Mouse (Mus musculus) lung, postnatal 4 days (tissue): ENCODE measurements around the gene Cd320.
"Not testable (repeated sequence)": the region's sequence is repeated elsewhere in the genome, so short reads cannot be mapped to it uniquely, and the experiment has no call there.

Experiments
- DNase-seq, 2 experiments: peaks; one replicate each; pipeline ENCODE4 v3.0.0; 2021

Gene Cd320

GRCm38 (mm10) chr17:33842966-33843795 is at the start of gene Cd320:
Cd320 (plus strand) TSS chr17:33843091.
- peak; percentile 93 to 94 for DNase-seq

DNA sequence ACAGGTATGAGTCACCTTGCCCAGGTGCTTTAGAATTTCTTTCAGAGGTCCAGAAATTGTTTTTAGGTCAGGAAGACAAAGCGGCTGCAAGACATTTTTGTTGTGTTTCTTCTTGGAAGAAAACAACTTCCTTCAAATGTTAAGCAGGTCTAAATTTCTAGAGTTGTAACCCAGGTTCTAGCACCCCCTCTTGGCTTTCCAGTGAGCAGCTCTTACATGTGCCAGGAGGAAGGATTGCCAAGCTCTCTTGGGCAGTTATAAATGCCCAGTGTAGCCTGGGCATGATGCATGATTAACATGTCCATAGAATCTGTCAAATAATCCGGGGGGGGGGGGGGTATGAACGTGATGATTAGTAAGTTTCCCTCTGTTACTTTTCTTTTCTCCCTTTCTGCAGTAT is 44.6 kb upstream of the Cd320 start:
- peak in 1 of 2 experiments; percentile 43 for DNase-seq

DNA sequence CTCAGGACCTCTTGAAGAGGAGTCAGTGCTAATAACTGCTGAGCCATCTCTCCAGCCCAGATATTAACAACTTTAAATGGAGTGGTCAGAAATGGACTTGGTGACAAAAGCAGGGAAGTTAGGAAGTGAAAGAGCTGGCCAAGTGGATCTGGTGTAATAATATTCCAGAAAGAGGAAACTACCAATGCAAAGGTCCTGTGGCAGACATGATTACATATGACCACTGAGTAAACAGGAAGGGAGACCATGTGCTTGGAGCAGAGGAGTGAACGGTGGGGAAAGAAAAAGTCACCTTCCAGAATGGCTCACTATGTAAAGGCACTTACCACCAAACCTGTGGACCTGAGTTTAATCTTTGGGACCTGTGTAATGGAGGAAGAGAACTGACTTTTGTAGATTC is 43.6 kb upstream of the Cd320 start:
- DNase-seq, result no peak

DNA sequence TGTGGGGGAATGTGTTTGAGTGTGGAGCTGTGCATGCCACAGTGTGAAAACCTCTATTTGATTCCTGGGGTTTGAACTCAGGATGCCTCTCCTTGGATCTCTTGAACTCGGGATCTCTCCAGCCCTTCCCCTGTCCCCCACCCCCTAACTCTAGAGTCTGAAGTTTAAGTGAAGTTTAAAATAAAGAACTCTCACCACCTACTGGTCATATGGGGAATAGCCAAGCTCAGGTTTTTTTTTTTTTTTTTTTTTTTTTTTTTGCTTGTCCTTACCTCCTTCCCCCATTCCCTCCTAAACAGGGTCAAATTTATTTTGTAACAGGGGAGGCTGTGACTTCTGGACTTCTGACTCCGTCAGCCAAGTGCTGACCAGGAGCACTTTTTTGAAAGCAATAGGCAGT is 40.7 kb upstream of the Cd320 start:
- no peak for DNase-seq

DNA sequence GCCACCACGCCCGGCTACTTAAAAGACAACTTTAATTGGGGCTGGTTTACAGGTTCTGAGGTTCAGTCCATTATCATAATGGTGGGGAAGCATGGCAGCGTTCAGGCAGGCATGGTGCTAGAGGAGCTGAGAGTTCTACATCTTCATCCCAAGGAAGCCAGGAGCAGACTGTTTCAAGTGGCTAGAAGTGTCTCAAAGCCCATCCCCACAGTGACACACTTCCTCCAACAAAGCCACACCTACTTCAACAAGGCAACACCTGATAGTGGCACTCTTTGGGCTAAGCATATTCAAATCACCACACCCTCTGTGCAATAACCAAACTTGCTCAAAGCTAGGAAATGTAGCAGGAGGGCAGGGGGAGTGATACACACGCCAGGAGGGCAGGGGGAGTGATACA is 38.7 kb upstream of the Cd320 start:
- no peak for DNase-seq

DNA sequence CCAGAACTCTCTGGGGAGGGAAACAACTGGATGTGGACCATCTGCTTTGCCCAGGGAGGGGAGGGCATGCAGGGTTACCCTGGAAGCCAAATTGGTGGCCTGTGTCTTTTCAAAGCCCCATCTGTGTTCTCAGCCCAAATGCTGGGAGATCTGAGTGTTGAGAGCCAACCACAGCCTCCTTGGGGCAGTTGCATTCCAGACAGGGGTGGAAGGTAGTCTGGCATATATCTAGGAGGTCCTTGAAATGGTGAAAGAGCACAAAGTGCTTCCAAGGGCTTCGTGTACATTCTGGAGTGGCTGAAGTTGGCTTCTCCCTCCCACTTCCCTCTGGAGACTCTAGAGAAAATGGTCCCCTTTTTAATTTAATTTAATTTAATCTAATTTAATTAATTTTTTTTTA is 38.1 kb upstream of the Cd320 start:
- DNase-seq, result peak; percentile 44 to 60

- no peak for DNase-seq
Observed at GRCm38 (mm10) chr17:33807181-33807888, 35.6 kb upstream of the Cd320 start.

DNA sequence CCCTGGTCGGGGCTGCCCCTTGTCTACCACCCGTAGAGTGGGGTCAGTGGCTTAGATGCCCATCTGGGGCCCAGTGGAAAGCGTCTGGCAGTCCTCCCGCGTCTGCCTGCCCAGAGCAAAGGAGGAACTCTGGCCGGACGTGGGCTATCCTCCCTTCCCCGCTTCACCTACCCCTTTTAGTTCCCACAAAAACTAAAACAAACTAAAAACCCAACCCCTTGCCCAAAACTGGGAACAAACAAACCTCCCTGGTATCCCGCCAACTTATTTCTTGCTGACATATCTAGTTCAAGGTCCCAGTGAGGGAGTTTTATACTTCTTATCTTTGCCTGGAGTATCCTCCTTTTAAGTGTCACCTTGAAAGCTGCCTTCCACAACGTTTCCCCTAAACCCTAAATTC is 34.7 kb upstream of the Cd320 start:
- DNase-seq, result no peak

DNA sequence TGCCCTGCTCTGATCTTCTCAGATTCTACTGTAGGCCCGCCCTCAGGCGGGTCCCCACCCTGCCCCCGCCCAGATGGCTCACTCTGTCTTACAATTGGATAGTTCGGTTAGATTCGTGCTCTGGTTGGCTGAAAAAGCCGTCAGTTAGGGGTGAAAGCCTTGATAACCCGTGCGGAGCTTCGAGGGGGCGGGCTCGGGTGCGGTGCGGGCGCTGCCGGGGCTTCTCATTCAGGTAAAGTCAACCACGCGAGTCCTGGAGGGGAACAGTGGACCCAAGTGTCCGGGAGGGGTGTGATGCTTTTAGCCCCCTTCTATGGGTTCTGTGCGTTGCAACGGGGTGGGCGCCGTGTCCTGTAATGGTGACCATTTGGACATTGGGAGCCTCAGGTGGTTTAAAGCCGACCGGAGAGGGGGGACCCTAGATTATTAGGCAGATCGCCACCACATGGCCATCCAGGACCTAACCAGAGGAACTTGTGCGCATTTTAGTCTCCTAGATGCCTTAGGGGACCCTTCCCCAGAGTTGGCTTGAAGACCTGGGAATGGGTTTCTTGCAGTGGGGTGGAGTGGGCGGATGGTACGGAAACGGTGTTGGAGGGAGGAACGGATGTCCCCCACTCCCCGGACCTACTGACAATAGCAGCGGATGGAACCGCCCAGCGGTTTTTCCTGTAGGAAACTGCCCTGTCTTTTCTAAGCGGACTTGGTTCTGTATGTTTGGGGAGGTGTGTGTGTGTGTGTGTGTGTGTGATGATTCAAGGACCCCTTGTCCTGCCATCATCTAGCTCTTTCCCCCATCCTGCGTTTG is 32.4 kb upstream of the Cd320 start, which contains the start of gene Kank3:
Gene Kank3 (plus strand): TSS at position 186 of the 808 bp plus-strand sequence.
- DNase-seq, result peak; percentile 92 to 97

DNA sequence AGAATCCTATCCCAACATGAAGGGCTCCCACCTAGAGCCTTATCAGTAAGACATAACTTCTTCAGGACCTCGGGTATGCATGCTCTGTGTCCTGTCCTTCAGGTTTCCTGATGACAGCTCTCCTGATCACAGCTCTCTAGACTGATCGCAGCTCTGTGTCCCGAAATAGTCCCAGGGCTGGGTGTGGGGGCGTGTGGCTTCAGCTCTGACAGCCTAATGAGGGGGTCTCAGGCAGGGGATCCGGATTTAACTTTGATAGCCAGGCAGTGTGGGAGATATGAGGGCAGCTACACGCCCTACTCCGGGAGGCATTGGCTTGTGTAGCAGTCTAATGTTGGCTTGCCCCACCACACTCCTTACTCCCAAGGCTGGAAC is 31.8 kb upstream of the Cd320 start:
- peak in 1 of 2 experiments; percentile 28 for DNase-seq

- DNase-seq, result peak in 1 of 2 experiments; percentile 25
Observed at GRCm38 (mm10) chr17:33812475-33812874, 30.4 kb upstream of the Cd320 start.

GRCm38 (mm10) chr17:33812990-33813389 is 29.9 kb upstream of the Cd320 start:
- peak; percentile 78 to 90 for DNase-seq

- DNase-seq, result no peak
Observed at GRCm38 (mm10) chr17:33815399-33815798, 27.5 kb upstream of the Cd320 start.

- peak in 1 of 2 experiments; percentile 29 for DNase-seq
Observed at GRCm38 (mm10) chr17:33816612-33817011, 26.3 kb upstream of the Cd320 start.

DNA sequence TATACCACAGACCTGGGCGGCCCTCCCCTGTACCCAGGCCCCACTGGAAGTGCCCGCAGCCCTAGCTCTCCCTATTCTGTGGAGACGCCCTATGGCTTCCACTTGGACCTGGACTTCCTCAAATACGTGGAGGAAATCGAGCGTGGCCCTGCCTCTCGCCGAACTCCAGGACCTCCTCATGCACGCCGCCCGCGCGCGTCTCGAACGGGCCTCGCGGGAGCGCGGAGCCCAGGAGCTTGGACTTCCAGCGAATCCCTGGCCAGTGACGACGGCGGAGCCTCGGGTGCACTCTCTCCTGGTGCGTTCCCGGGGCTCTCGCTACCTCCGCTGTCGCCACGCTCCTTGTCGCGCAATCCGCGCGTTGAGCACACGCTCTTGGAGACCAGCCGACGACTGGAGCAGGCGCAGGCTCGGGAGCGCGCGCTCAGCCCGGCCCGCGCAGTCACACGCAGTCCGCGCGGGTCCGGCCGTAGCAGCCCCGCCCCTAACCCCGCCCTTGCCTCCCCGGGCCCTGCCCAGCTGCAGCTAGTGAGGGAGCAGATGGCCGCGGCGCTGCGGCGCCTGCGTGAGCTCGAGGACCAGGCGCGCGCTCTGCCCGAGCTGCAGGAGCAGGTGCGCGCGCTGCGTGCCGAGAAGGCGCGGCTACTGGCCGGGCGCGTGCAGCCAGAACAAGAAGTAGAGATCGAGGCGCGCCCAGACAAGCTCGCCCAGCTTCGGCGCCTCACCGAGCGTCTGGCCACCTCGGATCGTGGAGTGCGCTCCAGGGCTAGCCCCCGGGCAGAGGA is 25.5 kb upstream of the Cd320 start:
- DNase-seq, result peak; percentile 90 to 98

DNA sequence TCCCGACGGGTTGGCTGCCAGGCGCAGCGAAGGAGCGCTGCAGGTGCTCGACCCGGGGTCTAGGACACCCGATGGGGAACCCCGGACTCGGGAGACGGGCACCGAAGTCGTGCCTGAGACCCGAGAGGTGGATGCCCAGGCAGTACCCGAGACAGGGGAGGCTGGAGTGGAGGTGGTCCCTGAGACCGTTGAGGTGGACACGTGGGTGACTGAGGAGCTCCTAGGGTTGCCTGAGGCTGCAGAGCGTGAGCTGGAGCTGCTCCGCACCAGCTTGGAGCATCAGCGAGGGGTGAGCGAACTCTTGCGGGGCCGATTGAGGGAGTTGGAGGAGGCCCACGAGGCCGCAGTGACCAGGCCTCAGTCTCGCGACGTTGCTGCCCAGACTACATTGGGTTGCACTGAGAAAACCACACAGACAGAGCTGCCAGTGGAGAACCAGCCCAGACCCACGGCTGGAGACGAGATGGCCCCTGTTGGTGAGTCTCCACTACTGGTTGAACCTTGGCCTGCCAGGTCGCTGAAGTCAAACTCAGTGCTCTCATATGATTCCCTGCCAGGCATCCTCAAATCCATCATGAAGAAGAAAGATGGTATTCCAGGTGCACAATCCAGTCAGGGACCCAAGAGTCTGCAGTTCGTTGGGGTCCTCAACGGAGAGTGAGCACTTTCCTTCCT is 24.8 kb upstream of the Cd320 start:
- no peak for DNase-seq

GRCm38 (mm10) chr17:33822436-33822959 is 20.4 kb upstream of the Cd320 start:
- DNase-seq, result no peak

DNA sequence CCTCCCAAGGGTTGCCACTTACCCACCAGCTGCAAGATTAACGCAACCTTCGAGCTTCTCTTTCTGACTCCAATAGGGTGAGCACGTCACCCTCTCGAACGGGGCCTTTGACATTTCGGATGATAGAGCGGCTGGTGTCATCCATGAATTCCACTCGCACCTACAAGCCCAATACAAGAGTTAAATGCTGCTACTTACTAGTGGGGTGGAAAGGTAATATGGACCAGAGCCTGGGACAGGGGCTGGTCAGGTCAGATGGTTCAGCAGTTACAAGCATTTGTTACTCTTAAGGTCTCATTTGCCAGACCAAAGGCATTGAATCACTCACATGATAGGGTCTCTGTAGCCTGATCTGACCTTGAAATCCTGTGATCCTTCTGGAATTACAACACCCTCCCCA is 19.7 kb upstream of the Cd320 start:
- DNase-seq, result not testable (repeated sequence)

DNA sequence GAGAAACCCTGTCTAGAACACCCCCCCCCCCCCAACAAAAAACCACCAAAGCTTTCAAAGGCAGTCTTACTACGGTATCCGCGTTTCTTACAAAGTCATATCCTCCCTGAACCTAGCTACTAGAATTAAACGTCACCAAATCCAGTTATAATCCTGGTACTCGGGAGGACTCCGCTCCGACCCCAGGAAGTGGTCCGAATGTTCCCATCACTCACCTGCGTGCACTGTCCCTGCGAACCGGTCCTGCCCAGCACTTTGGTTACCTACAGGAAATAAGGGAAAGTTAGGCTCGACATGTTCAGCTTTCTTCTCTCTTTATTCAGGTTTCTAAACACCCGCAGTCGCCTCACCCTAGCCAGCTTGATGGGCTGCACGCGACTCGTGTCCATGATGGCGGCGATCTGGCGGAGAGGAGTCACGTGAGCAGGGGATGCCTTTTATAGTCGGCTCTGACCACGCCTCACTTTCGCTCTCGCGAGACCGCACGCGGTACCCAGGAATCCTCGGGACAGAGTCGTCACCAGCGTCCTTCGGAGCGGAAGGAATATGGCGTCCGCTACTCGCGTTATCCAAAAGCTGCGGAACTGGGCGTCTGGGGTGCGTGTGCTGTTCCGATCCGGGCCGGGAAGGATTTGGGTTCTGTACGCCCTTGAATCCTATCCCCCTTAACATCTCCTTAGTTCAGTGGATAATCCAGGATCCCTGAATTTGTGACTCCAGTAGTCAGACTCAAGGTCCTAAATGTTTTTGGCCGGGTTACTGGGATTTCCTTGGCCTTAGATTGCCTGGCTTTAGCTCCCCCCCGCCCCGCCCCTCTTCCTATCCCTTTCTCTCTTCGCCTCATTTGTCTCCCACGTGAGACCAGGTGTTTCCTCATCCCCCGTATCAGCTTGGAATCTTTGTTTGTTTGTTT is 18.6 kb upstream of the Cd320 start, which contains the start of the genes Rps28 and Ndufa7:
Gene Rps28 (minus strand): TSS at position 479 of the 913 bp plus-strand sequence.
Gene Ndufa7 (plus strand): TSS at position 489 of the 913 bp plus-strand sequence.
- peak; percentile 98 to 100 for DNase-seq

DNA sequence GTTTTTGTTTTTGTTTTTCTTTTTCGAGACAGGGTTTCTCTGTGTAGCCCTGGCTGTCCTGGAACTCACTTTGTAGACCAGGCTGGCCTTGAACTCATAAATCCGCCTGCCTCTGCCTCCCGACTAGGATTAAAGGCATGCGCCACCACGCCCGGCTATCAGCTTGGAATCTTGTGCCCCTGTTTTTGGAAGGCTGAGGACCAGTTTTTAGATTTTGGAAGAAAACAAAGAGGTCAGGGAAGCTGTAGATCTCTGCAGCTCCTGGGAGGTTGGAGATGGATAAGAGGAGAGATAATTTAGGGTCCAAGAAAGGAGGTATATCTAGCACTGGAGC is 17.9 kb upstream of the Cd320 start:
- DNase-seq, result not testable (repeated sequence)
